Mouse (Mus musculus) mouse trophoblast stem cell (cell line): ENCODE results near the gene Ccdc33.

Source experiments
- in situ Hi-C, 2 experiments: fragments of 300-500 bp; cut with MseI, MboI; formaldehyde crosslinking; loops; 2 replicates in 1 of 2; 3 replicates in 1 of 2; pipeline ENCODE4 v1.15.1; 2025

Ccdc33 gene

GRCm38 (mm10) chr9:58012935-58013334 is 105.7 kb downstream of the Ccdc33 start:
- in situ Hi-C loops, result no loop called here

GRCm38 (mm10) chr9:58012486-58012885 is 106.1 kb downstream of the Ccdc33 start:
- in situ Hi-C loops, result no loop called here

GRCm38 (mm10) chr9:58011552-58011951 is 107.1 kb downstream of the Ccdc33 start:
- in situ Hi-C loops, result no loop called here

GRCm38 (mm10) chr9:58011027-58011426 is 107.6 kb downstream of the Ccdc33 start:
- in situ Hi-C loops, result no loop called here

GRCm38 (mm10) chr9:58009588-58009987 is 109.0 kb downstream of the Ccdc33 start:
- in situ Hi-C loops, result no loop called here

GRCm38 (mm10) chr9:58009015-58009362 is 109.6 kb downstream of the Ccdc33 start:
- in situ Hi-C loops, result no loop called here

GRCm38 (mm10) chr9:58008336-58009014 is 110.1 kb downstream of the Ccdc33 start:
- in situ Hi-C loops, result no loop called here

- in situ Hi-C loops, result no loop called here
Observed at GRCm38 (mm10) chr9:58005753-58006461, 112.7 kb downstream of the Ccdc33 start, which contains the start of gene Cyp11a1. Cyp11a1 (plus strand) TSS chr9:58006411.

- in situ Hi-C loops, result no loop called here
Observed at GRCm38 (mm10) chr9:58003272-58003671, 115.4 kb downstream of the Ccdc33 start.

GRCm38 (mm10) chr9:57999676-58000075 is 118.9 kb downstream of the Ccdc33 start:
- in situ Hi-C loops, result loop anchor here (5.0 to 10.0 kb wide), 3 partner anchors 62 to 225 kb away; no protein-coding TSS in a partner anchor

GRCm38 (mm10) chr9:57998685-57999084 is 119.9 kb downstream of the Ccdc33 start:
- in situ Hi-C loops, result loop anchor here (5.0 to 10.0 kb wide), 3 partner anchors 61 to 224 kb away; no protein-coding TSS in a partner anchor

GRCm38 (mm10) chr9:57998032-57998659 is 120.5 kb downstream of the Ccdc33 start:
- in situ Hi-C loops, result loop anchor here (5.0 to 10.0 kb wide), 3 partner anchors 61 to 223 kb away; no protein-coding TSS in a partner anchor

GRCm38 (mm10) chr9:57997511-57998031 is 121.1 kb downstream of the Ccdc33 start:
- in situ Hi-C loops, result loop anchor here (5.0 to 10.0 kb wide), 3 partner anchors 60 to 223 kb away; no protein-coding TSS in a partner anchor

GRCm38 (mm10) chr9:57995282-57995681 is 123.3 kb downstream of the Ccdc33 start:
- in situ Hi-C loops, result loop anchor here (5.0 to 10.0 kb wide), 3 partner anchors 58 to 220 kb away; no protein-coding TSS in a partner anchor

GRCm38 (mm10) chr9:57992781-57993591 is 125.6 kb downstream of the Ccdc33 start:
- in situ Hi-C loops, result loop anchor here (10.0 kb wide), 2 partner anchors 128 to 218 kb away; no protein-coding TSS in a partner anchor

- in situ Hi-C loops, result loop anchor here (10.0 kb wide), 2 partner anchors 127 to 217 kb away; no protein-coding TSS in a partner anchor
Observed at GRCm38 (mm10) chr9:57992060-57992459, 126.6 kb downstream of the Ccdc33 start.

GRCm38 (mm10) chr9:57990438-57991110 is 128.0 kb downstream of the Ccdc33 start:
- in situ Hi-C loops, result loop anchor here (10.0 kb wide), 2 partner anchors 126 to 216 kb away; no protein-coding TSS in a partner anchor

GRCm38 (mm10) chr9:57989309-57989708 is 129.3 kb downstream of the Ccdc33 start:
- in situ Hi-C loops, result no loop called here

GRCm38 (mm10) chr9:57988098-57988497 is 130.5 kb downstream of the Ccdc33 start:
- in situ Hi-C loops, result no loop called here

GRCm38 (mm10) chr9:57986293-57986692 is 132.3 kb downstream of the Ccdc33 start:
- in situ Hi-C loops, result no loop called here
